Mouse (Mus musculus) skeletal muscle tissue, adult 2 months (tissue): ENCODE results near the gene Shox2.
A peak's percentile ranks its signal among the peaks of the same experiment; 100 is the strongest.

Experiments
- DNase-seq: peaks from one replicate; pipeline ENCODE4 v3.0.0-alpha.2; 2012; ENCODE audit warnings: low read depth, low spot score

The Shox2 gene

GRCm38 (mm10) chr3:66981706-66982105 is at the start of gene Shox2:
Gene Shox2, minus strand, starts transcription at chr3:66981771.
- DNase-seq, result no peak

DNA sequence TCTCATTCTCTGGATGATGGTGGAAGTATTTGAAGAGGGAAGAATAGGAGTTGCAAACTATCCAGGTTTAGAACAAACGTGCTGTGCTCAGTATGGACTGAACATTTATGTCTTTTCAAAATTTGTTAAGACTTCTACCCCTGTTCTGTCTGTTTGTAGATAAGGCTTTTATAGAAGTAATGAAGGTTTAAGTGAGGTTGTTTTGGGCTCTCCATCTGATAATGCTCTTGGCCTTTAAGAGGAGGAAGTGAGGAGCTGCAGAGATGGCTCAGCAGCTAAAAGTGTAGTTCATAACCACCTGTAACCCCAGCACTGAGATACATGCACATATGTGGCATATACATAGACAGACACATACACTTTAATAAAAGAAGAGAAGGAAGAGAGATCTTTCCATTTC is 15.2 kb upstream of the Shox2 start:
- no peak for DNase-seq

DNA sequence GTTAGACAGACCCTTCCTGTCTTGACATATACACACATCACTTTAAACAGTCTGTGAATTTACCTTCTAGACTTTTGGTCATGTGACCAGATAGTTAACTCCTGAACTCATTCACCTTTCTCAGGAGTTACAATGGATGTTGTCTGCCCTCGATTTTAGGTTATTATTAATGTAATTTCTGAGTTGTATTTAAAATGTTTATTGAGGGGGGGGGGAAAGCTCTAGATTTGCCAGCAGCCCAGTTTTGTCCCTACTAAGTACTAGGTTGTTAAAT is 4.7 kb upstream of the Shox2 start:
- no peak for DNase-seq

DNA sequence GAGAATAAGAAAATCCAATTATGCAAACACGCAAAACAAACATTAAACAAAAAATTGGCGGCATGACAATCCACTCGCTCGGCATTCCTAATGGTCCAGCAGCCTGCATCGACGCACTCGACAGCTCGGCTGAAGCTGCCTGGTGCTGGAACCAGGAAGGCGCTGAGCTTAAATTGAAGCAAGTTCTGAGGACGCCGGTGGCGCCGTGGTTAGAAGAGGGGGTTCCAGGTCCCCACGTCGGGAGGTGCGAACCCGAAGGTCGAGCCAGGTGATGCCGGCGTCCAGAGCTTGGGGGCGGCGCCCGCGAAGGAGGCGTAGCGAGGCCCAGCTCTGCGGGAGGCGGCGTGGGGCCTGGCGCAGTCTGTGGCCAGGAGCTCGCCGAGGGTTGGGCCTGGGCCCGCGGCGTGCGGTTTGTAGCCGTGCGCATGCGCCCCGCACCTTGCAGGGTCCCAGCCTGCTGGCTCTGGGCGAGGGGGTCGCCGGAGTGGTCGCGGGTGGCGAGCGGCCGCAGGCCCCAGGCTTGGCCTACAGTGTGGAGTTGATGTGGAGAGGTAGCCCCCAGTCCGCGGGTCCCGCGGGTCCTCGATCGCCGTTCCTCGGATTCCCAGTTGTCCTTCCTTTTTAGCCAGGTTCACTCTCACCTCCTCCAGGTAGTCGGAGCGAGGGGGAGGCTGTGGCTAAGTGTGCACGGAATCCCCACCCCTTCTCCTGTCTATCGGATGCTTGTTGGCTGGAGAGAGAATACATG is 4.1 kb upstream of the Shox2 start:
- DNase-seq, result peak; percentile 62

GRCm38 (mm10) chr3:66983481-66983880 is 1.9 kb upstream of the Shox2 start:
- no peak for DNase-seq

DNA sequence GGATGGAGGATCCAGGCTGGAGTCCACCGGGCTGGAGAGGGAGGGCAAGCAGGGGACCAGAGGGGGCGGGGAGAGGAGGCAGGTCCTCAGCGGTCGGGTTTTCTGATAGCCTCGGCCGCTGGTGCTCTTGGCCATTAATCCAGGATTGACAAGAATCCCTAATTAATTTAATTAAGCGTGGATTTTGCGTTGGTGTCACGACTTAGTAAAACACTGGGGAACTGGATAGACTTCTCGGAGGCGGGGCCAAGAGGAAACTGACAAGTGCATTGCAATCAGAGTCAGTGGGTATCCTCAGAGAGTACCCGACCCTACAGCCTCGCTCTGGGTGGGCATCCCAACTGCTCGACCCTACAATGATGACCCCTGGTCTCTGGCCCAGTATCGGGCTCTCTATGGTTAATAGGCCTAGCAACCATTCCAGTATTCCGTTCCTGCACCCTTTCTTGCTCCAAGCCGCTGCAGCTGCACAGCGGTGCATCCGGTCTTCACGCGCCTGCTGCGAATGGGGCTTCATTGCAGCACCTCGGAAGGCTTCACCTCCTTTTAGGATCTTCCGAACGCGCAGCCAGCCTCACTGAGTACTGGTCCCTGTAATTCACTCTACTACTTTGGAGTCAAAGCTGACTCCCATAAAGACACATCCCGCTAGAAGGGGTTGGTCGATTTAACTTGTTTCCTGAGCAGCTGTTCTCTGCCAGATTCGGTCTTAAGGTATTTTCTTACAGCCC is 775 bp upstream of the Shox2 start:
- no peak for DNase-seq

DNA sequence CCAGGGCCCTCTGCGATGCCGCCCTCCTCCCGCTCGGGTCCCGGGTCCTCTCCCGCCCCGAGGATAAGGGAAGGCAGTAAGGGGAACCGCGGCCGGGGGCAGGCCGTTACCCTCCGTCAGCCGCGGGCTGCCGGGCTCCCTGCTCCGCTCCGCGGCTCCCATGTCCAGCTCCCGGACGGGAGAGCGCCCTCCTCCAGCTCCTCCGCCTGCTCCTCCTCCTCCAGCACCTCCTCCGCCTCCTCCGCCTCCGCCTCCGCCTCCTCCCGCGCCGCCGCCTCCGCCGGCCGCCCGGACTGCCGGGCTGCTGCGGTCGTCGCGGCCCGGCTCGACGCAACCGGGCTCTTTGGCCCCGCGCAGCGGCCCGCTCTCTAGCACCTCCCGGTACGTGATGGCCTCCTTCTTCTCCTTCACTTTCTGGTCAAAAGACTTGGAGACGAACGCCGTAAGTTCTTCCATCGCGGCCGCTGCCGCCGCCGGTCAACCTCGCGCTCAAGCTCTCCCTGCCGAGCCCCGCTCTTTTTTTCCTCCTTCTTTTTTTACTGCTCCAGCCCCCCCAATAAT is 390 bp downstream of the Shox2 start, which contains the start of gene Rsrc1:
Gene Rsrc1, plus strand, starts transcription at position 290 of the 561 bp plus-strand sequence.
- no peak for DNase-seq

DNA sequence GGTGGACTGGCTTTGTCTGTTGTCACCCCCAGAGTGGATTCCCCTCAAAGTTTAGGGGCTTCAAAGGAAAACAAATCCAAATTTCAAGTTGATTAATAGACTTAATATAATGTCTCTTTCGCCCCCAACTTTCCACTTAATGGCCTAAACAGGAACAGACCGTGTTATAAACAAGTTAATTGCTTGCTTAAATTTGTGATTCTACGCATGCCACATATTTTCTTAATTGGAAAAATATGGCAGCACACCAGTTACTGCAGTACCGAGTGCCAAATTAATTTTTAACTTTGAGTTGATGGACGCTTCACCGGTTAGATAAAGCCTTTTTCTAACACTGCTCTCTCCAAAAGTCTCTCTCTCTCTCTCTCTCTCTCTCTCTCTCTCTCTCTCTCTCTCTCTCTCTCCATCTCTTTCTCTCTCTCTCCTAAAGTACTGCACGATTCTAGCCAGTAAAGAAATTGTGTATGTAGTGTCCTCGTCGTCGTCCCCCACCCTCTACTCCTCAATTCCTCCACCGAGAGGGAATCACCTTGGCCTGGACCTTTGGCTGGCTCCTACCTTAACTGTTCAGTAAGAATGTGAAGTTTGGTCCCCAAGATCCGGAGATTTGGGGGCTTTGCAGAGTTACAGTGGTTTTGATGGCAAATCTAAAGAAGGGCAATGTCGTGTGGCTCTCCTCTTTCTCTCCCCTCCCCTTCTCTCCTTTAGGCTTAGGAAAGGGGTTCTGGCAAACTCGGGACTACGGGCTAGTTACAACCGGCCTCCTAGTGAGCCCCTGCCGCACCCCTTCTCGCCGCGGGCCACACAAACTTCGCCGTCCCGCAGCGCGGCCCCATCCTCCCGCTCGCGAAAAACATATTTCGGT is 1.2 kb downstream of the Shox2 start:
- no peak for DNase-seq

DNA sequence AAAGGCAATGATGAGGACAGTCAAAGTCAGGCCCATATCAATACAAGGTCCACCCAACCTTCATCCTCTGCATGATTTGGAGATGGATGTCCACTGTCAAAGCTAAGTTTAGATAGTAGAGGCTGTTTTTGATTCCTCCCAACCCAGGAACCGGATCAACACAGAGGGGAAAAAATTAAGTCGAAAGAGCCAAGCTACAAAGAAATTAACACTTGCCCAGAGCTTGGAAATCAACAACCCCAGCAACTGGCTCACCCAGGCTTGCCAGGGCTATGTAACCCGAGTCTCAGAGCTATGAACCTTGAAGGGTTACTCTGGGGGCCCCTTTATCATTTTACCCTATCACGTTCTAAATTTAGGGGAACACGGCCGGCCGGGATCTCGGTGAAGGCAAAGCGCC is 2.1 kb downstream of the Shox2 start:
- DNase-seq, result no peak

DNA sequence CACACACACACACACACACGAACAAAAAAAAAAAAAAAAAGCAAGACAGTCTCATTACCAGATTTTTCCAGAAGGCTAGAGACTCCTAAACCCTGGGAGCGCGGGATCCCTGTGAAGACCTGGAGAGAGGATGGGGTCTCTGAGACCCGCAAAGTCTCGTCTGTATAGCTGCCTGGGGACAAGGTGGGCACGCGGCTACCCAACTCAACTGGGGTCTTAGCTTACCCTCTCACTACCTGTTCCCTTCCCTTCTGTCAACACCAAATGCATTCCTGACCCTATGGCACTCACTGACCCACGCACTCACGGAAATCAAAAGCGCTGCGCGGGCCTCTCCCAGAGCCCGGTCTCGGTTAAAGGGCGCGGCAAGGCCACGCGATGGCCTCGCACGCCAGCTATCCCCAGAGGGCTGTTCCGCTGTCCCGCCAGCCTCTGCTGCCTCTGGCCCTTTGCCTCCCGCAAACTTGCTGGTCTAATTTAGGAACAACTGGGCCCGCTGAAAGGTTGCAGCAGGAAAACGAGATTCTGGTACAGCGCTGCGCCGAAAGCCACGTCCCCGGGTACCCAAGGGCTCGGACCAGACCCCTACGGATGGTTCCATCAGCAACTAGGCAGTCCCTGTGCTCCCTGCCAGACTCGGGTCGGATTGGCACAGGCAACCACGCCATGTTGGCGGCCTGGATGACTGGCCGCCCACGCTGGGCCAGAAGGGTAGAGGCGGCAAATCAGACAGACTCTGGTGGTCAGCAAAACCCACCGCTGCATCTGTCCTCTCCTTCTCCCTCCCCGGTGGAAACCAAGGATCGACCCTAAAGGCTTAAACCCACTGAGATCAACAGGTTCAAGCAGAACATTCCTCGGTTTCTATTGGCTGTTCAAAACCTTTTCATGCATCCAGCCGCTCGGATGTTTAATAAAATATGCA is 2.9 kb downstream of the Shox2 start:
- DNase-seq, result no peak

DNA sequence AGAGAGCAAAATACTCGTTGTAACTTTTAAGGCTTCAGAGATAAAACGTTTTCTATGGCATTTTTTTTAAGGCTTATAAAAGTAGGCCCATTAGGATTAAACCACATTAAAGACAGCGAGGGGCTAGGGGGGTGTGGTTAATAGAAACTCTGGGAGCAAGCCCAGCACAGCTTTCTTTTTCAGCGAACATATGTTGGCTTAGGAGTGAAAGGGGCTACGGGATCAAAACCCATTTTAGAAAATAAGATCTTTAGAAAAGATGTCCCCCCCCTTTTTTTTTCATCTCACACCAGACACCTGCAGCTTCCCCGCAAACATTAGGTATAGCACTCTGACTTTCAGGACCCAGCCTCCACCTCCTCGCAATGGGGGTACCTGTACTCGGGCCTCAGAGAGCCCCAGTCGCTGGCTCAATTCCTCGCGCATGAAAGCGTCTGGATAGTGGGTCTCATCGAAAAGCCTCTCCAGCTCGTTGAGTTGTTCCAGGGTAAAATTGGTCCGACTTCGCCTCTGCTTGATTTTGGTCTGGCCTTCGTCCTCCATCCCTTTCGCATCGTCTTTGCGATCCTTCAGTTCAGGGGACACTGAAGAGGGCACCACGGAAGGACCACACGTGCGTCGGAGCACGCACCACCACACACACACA is 3.6 kb downstream of the Shox2 start:
- DNase-seq, result no peak

- no peak for DNase-seq
Observed at GRCm38 (mm10) chr3:66976889-66977615, 4.5 kb downstream of the Shox2 start.

- no peak for DNase-seq
Observed at GRCm38 (mm10) chr3:66974501-66974900, 7.1 kb downstream of the Shox2 start.

DNA sequence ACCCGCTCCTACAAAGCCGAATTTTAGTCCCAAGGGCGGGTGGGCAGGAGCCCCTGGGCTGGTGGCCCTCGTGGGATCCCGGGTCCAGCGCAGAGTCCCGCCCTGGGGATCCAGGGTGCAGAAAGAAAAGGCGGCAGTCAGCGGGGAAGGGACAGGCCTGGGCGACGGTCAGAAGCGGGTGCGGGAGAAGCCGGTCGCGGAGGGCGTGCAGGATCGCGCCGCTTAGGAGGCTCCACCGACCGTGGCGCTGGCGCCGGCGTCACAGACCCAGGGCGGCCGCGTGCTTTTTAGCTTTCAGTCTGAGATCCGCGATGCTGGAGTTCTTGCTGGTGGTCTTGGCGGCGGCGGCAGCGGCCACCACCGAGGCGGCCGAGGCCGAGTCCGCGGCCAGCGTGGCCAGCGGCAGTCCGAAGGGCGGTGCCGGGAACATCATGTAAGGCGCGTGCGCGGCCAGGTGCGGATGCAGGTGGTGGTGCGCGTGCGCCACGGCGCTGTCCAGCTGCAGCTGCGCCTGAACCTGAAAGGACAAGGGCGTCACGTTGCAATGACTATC is 8.1 kb downstream of the Shox2 start:
- DNase-seq, result no peak

DNA sequence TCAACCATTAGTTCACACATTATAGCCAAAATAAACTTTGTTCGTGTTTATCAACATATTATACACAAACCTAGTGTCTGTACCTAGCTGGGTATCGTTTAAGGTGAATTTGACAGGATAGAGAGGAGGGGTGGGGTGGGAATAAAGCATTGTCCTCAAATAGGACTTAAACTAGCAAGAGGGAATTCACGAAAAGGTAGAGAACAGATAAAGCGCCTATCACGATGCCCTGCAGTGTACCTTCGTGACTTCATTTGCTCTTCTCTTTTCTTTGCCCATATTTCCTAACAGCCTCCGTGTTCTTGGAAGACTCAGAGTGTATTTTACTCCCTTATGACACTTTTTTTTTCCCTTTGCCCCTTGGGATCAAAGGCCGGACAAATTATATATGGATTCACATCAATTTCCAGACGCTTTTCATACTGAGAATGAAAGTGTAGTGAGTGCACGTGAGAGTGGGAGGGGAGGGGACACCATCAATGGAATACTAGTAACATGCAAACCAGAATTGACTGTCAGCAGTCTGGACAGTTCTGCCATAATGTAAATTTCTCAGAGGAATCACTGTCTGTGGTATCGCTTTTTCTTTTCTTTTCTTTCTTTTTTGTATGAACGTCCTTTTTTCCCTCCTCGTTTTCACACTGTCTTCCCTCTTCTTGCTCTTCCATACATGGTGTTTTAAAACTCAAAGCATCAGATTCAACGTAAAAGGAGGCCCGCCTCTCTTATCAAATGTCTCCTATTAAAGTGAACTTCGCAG is 9.2 kb downstream of the Shox2 start:
- DNase-seq, result no peak

GRCm38 (mm10) chr3:66970661-66971331 is 10.8 kb downstream of the Shox2 start:
- DNase-seq, result no peak

- DNase-seq, result no peak
Observed at GRCm38 (mm10) chr3:66970261-66970660, 11.3 kb downstream of the Shox2 start.

- DNase-seq, result no peak
Observed at GRCm38 (mm10) chr3:66967508-66967907, 14.1 kb downstream of the Shox2 start.
